Mouse (Mus musculus) layer of hippocampus, adult 8-10 months (tissue): ENCODE measurements around the gene Trmt11. TPM values are rescaled to one million over a fixed set of nuclear protein-coding genes. Genes with fewer than 3 reads are reported as not detected.
"Not testable (repeated sequence)": the region's sequence is repeated elsewhere in the genome, so short reads cannot be mapped to it uniquely, and the experiment has no call there.

Experiments used
- DNase-seq, 2 experiments: peaks; one replicate each; pipeline ENCODE4 v3.0.0; 2022; ENCODE audit warnings: low spot score in 2 of 2
- total RNA-seq, 4 experiments: library from RNA; stranded (reverse); gene quantifications; 2 replicates each; pipeline ENCODE4 v1.2.4; 2022

Gene Trmt11
- 10 to 100 TPM in 2 of 4 experiments, 1 to 10 TPM in 2; 9.3 to 11.3 (median 10.1) TPM for total RNA-seq

- peak; percentile 86 to 90 for DNase-seq
Measured at GRCm38 (mm10) chr10:30600542-30600966, at the start of gene Trmt11. TSS of gene Trmt11 (minus strand) at chr10:30600749.

DNA sequence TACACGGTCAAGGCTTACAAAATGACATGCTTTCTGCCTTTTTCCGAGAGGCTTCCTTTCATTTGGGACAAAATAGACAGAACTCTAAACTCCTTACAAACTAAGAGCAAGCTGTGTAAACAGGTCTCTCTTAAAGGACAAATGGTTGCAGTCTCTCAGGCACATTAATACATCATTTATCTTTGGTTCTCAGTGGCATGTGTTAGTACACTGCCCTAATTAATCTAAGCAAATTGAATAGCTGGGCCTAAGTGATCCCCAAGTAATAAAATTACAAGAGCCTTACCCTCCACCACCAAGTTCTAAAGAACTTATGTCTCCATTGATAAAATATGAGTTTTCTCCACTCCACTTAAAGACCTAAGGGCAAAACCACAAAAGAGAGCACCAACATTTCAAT lies 47.1 kb upstream of the Trmt11 start:
- DNase-seq = no peak

DNA sequence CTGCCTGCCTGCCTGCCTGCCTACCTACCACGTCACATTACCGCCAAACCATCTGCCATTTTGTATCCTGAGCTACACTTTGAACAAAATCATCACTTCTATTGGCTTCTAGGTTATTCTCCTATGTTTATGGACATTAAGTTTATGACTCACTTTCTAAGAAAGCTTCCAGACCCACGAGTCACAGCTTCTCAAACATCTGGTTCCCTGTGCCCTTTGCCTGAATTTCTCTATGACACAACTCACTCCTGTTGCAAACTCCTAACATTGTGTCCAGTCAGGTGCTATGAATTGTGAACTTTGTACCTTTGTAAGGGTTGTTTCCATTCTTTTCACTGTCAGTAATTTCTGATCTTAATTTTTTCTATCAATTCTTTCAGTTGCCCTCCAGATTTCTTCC lies 37.7 kb upstream of the Trmt11 start:
- no peak for DNase-seq

DNA sequence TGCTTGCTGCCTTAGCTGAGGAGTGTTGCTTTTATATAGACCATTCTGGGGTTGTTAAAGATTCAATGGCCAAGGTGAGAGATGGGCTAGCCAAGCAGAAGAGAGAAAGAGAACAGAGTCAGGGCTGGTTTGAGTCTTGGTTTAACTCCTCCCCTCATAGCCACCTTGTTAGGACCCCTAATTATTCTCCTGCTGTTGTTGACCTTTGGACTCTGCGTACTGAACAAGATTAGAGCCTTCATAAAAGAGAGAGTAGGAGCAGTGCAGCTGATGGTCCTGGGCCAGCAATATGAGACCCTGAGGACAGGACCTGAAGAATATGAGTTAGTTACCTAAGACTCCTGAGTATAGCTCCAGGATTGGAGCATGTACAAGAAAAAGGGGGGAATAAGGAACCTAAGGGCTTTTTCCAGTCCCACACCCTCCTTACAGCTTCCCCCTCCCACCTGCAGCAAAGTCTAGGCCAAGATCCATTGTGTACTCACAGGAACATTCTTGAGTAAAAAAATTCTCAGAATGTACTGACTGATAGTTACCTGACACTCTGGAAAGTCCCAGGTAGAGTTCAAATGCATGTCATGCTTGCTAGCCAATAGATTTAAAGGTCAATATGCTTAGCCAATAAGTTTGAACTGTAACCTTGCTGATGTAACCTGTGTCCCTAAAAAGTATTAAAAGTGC lies 36.1 kb upstream of the Trmt11 start:
- DNase-seq = not testable (repeated sequence)

DNA sequence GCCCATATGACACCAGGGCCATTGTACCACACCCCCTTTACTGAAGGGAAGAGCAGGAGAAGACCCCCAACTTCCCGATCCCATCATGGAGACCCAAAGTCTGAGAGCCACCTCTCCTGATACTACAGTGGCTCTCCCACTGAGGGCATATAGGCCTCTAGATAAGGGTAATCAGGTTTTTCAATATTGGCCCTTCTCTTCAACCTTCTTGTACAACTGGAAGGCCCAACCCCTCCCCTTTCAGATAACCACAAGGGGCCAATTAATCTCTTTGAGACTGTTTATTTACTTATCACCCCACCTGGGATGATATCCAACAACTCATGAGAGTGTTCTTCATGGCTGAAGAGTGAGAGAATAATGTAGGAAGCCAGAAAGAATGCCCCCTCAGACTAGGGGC lies 32.2 kb upstream of the Trmt11 start:
- no peak for DNase-seq

- no peak for DNase-seq
Measured at GRCm38 (mm10) chr10:30629977-30630376, 29.4 kb upstream of the Trmt11 start.

GRCm38 (mm10) chr10:30629513-30629912 lies 29.0 kb upstream of the Trmt11 start, which contains the start of gene Hint3:
TSS of gene Hint3 (minus strand) at chr10:30629632.
- no peak for DNase-seq

DNA sequence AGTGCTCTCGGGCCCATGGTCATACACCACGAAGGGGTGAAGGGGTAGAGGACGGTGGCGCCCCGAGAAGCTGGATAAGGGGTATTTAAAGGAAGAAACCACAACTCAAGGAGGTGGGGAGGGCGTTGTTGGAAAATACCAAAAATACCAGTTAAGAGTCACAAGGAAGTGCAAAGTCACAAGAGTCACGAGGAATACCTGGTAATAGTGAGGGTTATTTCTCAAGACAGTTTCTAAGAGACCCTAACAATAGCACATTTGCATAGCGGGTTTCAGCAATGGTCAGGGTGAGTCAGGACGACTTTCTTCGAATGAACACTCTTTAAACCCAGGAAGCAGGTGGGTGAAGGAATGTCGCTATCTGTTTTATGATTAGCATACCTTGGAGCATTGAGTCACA lies 27.9 kb upstream of the Trmt11 start:
- not testable (repeated sequence) for DNase-seq

GRCm38 (mm10) chr10:30627548-30627947 lies 27.0 kb upstream of the Trmt11 start:
- DNase-seq = no peak

DNA sequence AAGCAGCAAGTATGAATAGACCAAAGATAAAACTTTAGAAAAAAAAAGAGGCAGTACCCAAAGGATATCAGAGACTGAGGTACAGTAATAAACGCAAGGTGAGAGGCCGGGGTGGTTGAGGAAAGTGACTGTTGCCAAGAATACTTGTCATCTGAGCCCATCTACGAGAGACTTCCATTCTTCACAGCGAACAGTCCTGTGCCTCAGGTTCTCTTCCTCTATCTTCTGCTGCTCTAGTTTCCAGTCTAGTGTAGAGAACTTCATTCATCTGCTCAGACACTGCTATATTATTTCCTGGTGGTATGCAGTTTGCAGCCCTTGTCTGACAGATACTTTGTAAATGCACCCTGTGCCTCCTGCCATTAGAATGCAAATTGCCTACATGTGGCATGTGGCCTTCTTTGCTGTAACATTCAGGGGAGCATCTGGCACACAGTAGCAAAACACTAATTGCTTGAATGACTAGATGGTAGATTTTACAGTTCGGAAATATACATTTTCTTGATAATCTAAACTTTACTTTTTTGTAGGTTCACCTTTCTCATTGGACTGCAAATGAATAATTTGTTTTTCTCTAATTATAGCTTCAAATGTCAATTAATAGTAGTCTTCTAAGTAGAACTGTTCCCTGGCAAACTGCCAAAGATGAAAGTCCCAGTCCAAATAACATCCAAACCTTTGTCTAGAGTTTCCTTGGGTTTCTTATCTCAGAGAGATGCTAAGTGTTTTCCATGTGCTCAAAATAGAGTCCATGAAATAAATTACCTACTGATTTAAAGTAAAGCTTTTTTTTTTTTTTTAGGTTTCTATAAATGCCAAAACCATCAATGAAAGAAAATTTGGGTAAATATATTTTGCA lies 23.8 kb upstream of the Trmt11 start:
- DNase-seq = no peak

GRCm38 (mm10) chr10:30622928-30623327 lies 22.4 kb upstream of the Trmt11 start:
- DNase-seq = no peak

DNA sequence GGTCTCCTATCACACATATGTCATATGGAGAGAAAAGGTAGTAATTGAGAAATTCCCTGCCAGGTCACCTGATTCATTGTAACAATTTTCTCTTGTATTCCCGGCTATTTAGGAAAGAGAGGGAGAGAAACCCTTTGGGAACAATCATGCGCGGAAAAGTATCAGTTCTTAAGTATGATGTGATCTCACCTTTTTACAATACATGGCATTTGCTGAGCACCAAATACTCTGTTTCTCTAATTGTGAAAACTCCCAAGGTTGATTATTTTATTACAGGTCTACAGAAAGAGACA lies 18.3 kb upstream of the Trmt11 start:
- DNase-seq = no peak

DNA sequence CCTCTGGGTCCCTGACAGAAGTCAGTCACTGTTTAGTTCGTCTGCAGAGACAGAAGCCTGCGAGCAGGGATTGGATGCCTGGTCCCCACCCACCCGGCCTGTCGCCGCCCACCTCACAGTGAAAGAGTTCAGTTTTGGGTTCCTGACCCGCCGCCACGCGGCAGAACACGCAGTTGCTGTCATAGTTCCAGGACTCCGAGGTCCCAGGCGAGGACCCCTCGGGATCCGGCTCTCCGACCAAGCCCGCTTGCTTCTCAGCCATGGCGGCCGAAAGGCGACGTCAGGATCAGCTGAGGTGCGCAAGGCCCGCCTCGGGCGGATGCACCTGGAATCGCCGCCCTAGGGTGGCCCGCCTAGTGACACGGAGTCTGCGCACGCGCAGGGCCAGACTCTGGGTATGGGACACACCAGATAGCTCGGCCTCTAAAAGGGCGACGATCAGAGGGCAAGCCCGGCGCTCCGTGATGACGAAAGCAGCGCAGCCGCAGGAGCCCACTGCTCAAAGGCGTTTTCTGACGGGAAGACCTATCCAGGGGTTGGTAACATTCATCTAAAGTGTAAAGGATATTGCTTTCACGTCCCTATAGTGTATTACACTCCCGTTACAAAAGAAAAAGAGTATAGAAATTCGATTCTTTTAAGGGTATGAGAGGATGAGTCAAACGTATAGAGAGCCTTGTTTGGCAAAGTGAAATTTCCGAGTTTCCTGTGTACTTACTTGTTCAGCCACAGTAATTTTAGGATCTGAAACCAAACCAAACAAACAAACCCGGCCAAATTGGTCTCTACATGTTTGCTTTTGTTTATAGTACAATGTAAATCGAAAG lies 17.8 kb upstream of the Trmt11 start:
- peak; percentile 99 for DNase-seq

GRCm38 (mm10) chr10:30613039-30613438 lies 12.5 kb upstream of the Trmt11 start:
- DNase-seq = no peak

- no peak for DNase-seq
Measured at GRCm38 (mm10) chr10:30609614-30610013, 9.1 kb upstream of the Trmt11 start.

DNA sequence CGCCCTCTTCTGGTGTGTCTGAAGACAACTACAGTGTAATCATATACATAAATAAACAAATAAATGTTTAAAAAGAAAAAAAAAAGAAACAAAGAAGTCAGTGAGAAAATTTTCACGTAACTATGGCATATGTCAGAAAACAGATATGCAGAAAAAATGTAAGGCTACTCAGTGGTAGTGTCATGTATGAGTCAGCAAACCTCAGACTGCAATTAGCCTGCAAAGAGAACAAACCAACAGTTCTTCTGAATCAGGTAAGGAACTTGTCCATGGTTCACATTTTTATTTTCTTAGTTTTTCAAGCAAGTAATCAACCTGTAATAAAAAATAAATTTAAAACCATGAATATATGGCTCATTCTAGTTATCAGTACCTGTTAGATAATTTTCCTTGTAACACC lies 7.6 kb upstream of the Trmt11 start:
- no peak for DNase-seq

GRCm38 (mm10) chr10:30600094-30600534 lies 435 bp downstream of the Trmt11 start:
- no peak for DNase-seq

- no peak for DNase-seq
Measured at GRCm38 (mm10) chr10:30587037-30587436, 13.5 kb downstream of the Trmt11 start.

- no peak for DNase-seq
Measured at GRCm38 (mm10) chr10:30585691-30586090, 14.9 kb downstream of the Trmt11 start.

DNA sequence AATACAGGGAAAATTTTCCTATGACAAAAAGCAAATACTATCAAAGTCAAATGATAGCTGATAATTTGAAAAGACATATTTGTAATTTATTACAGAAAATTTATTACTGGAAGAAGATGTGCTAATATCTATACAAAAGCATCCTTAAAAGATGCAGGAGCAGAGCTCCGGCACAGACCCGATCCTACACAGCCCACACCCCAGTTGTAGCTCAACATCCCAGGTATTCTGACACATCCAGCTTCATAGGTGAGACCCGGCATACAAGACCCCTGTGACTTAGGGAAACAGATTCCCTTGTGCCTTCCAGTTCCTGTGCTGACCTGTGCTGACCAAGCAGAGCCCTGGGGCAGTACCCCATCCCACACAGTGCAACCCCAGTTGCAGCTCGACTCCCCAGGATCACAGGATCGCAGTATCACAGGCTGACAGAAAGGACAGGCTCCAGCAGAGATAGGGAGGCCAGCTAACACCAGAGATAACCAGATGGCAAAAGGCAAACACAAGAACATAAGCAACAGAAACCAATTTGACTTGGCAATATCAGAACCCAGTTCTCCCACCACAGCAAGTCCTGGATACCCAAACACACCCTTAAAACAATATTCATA lies 22.8 kb downstream of the Trmt11 start:
- no peak for DNase-seq

DNA sequence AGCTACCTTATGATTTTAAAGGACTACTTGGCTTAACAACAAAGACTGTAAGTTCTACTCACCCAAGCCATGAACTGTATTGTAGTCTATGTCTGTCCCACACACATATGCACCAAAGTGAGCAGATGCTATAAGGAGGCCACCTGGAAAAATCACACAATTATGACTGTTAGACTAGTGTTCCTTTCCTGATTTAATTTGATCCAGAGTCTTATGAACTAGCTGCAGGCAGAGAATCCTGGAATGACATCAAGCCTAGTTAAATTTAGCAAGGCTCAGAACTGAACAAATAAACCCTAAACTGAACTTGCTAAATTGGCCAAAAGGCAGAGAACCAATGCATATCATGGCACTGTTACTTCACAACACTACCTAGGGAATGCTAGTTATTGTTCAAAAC lies 34.2 kb downstream of the Trmt11 start:
- no peak for DNase-seq
